Mouse (Mus musculus): ENCODE data around the gene Lima1.

Lima1 gene

GRCm38 (mm10) chr15:99859644-99860392 lies 15.4 kb downstream of the Lima1 start:
- ChIA-PET POLR2A (interaction anchor here in 2 of 4 experiments (0.6 to 21.7 kb wide), 10 partner anchors 4 to 135 kb away, joined by 3 to 444 read pairs (median 5); partner anchors contain the start of gene Lima1 (in 2 of the 2)), CTCF (interaction anchor here in 1 of 4 experiments (0.6 kb wide), 1 partner anchor 264 kb away, joined by 3 read pairs; no protein-coding TSS in a partner anchor)

GRCm38 (mm10) chr15:99857479-99857878 lies 17.8 kb downstream of the Lima1 start:
- ChIA-PET POLR2A (interaction anchor here in 3 of 4 experiments (0.6 to 21.7 kb wide), 27 partner anchors 9 to 309 kb away, joined by 3 to 444 read pairs (median 5); partner anchors contain the start of gene Lima1 (in 3 of the 3)), CTCF (interaction anchor here in 3 of 4 experiments (0.5 to 1.4 kb wide), 7 partner anchors 18 to 484 kb away, joined by 3 to 5 read pairs (median 4); no protein-coding TSS in a partner anchor)

GRCm38 (mm10) chr15:99855119-99855518 lies 20.1 kb downstream of the Lima1 start:
- ChIA-PET POLR2A (interaction anchor here in 3 of 4 experiments (0.7 to 21.7 kb wide), 14 partner anchors 8 to 137 kb away, joined by 3 to 444 read pairs (median 4); partner anchors contain the start of genes Lima1 (in 2 of the 3) and Gpd1 (in 1 of the 3)), CTCF (no interaction called here)

- ChIA-PET POLR2A (interaction anchor here in 3 of 4 experiments (0.6 to 21.7 kb wide), 21 partner anchors 8 to 1382 kb away, joined by 3 to 444 read pairs (median 3); partner anchors contain the start of gene Lima1 (in 2 of the 3)), CTCF (interaction anchor here in 2 of 4 experiments (0.6 to 0.9 kb wide), 3 partner anchors 12 to 37 kb away, joined by 3 to 7 read pairs (median 5); no protein-coding TSS in a partner anchor)
Observed at GRCm38 (mm10) chr15:99852606-99853237, 22.5 kb downstream of the Lima1 start.

GRCm38 (mm10) chr15:99850265-99850664 lies 25.0 kb downstream of the Lima1 start:
- CTCF ChIA-PET, result interaction anchor here in 3 of 4 experiments (0.6 to 0.8 kb wide), 3 partner anchors 39 to 237 kb away, joined by 3 to 4 read pairs (median 4); partner anchors contain the start of gene Cox14 (in 1 of the 3)
- POLR2A ChIA-PET, result interaction anchor here in 2 of 4 experiments (0.6 to 21.7 kb wide), 15 partner anchors 9 to 135 kb away, joined by 3 to 444 read pairs (median 5); partner anchors contain the start of gene Lima1 (in 1 of the 2)

GRCm38 (mm10) chr15:99847937-99848336 lies 27.3 kb downstream of the Lima1 start:
- ChIA-PET POLR2A (interaction anchor here in 3 of 4 experiments (0.6 to 21.7 kb wide), 24 partner anchors 7 to 169 kb away, joined by 3 to 444 read pairs (median 4); partner anchors contain the start of gene Lima1 (in 2 of the 3)), CTCF (interaction anchor here in 2 of 4 experiments (0.6 to 1.8 kb wide), 4 partner anchors 16 to 56 kb away, joined by 3 to 12 read pairs (median 4); no protein-coding TSS in a partner anchor)

DNA sequence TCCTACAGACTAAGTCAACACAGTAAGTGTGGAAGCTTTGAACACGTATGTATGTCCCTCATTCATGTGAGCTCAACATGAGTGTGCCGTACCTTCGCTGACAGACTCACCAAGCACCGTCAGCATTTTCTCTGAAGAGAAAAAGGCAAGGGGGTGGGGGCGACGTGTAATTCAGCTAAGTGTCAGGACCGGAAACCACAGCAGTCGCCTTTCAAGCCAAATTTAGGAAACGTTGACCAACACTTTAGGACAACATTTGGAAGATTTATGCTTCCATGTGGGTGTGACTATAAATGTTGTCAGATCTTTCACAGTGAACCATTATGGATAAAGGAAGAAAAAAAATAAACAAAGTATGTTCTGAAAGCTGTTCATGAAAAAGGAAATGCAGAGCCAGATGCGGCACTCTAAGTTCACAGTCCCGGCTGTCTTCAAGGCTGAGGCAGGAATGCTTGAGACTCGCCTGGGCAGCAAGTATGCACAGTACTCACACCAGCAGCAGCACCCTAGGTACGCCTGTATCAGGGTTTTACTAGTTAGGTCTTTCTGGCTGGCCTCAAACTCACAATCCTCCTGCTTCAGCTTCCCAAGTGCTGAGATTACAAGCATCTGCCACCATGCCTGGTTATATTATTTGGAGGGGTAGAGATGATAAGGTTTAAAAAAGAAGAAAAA lies 27.9 kb downstream of the Lima1 start:
- POLR2A ChIA-PET, result interaction anchor here in 3 of 4 experiments (0.6 to 21.7 kb wide), 20 partner anchors 8 to 125 kb away, joined by 3 to 444 read pairs (median 6); partner anchors contain the start of gene Lima1 (in 2 of the 3)
- CTCF ChIA-PET, result interaction anchor here in 3 of 4 experiments (0.6 to 1.8 kb wide), 3 partner anchors 32 to 169 kb away, joined by 3 to 12 read pairs (median 6); no protein-coding TSS in a partner anchor

DNA sequence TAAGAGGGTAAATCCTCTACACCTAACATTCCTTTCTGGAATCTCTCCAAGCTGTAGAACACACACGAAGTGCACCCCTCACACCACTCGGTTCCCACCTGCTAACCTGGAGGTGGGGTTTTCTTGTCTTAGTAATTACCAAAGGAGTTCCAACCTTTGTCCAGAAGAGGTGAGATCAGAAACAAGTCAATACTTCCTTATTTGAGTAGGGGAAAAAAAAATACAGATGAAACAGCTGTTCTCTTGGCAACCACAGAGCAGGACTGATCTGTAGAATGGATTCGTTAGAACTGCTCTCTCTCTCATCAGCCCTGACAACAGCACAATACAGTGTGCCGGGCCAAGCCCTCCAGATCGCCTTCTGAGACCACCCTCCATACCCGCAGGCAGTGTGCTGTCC lies 28.6 kb downstream of the Lima1 start:
- ChIA-PET POLR2A (interaction anchor here in 3 of 4 experiments (0.9 to 21.7 kb wide), 15 partner anchors 8 to 32 kb away, joined by 3 to 444 read pairs (median 6); partner anchors contain the start of gene Lima1 (in 2 of the 3)), CTCF (interaction anchor here in 1 of 4 experiments (0.6 kb wide), 1 partner anchor 169 kb away, joined by 3 read pairs; no protein-coding TSS in a partner anchor)

DNA sequence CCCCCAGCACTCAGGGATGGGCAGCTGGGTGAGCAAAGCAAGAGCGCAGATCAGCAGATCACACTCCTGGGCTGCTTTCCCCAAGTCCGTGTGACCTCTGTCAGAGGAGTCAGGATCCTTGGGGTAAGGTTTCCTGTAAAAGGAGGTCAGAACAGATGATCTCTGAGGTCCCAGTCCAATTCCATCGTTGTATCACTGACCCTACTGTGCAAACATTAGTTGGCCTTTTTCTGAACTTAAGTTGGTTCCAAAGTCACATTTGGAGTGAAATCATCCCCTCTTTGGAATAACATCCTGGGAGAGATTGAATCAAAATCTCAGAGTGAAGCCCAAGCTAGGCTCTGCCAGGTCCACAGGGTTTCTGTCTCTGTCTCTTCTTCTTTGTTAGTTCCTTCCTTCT lies 31.4 kb downstream of the Lima1 start:
- ChIA-PET POLR2A (interaction anchor here in 2 of 4 experiments (0.8 to 1.3 kb wide), 2 partner anchors 28 to 38 kb away, joined by 4 to 7 read pairs; no protein-coding TSS in a partner anchor), CTCF (interaction anchor here in 1 of 4 experiments (1.2 kb wide), 1 partner anchor 60 kb away, joined by 3 read pairs; no protein-coding TSS in a partner anchor)

DNA sequence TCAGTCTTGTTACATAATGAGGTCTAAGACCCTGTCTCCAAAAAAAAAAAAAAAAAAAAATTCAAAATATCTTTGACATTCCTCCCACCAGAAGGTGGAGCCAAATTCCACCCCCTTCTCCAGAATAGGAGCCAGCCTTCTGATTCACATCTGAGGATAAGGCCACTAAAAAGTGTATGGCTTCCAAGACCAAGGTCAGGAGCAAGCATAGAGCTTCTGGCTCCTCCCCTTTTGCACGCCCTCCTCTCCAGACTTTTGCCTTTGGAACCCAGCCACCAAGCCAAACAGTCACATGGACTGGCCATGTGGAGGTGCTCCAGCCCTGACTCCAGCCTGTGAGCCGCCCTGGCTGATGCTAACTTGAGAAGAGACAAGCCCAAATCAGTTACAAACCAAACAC lies 35.3 kb downstream of the Lima1 start:
- POLR2A ChIA-PET, result interaction anchor here in 3 of 4 experiments (0.6 to 9.4 kb wide), 69 partner anchors 8 to 1252 kb away, joined by 3 to 173 read pairs (median 5); partner anchors contain the start of genes Lima1 (in 3 of the 3), Cox14 (in 1 of the 3) and Tuba1c (in 1 of the 3)
- CTCF ChIA-PET, result interaction anchor here (0.5 to 2.3 kb wide), 24 partner anchors 9 to 1749 kb away, joined by 3 to 17 read pairs (median 5); no protein-coding TSS in a partner anchor

DNA sequence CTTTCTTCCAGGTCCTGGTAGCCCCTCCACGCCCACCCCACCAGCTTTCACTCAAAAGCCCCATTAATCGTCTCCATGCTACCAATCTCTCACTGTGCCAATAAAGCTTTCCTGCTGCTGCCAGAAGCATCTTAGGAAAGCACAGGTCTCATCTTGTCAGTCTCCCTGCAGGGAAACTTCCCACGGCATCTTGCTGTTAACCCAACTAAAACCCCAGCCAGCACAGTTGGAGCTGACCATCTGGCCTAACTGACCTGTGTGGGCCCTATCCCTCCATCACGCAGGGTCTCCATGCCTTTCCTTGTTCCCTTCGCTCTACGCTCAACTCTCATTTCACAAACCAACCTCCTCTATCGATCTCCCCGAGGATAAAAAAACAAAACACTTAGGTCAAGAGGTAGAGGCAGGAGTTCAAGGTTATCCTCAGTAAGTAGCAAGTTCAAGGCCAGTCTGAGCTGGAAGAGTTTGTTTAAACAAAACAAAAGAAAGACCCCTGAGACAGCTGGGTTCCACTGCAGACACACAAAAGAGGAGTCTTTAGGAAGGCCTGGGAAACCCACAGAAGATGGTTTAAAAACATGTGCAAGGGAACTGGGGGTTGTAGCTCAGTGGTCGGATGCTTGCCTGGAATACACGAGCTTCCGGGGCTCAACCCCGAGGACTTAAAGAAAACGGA lies 36.0 kb downstream of the Lima1 start:
- POLR2A ChIA-PET, result interaction anchor here (0.5 to 9.4 kb wide), 65 partner anchors 8 to 1008 kb away, joined by 3 to 173 read pairs (median 5); partner anchors contain the start of genes Lima1 (in 3 of the 4), Cox14 (in 1 of the 4) and Tuba1c (in 1 of the 4)

GRCm38 (mm10) chr15:99837561-99837960 lies 37.7 kb downstream of the Lima1 start:
- ChIA-PET CTCF (interaction anchor here in 1 of 4 experiments (0.5 to 1.4 kb wide), 5 partner anchors 9 to 192 kb away, joined by 3 to 5 read pairs (median 3); no protein-coding TSS in a partner anchor), POLR2A (interaction anchor here in 3 of 4 experiments (0.5 to 9.4 kb wide), 28 partner anchors 9 to 843 kb away, joined by 3 to 173 read pairs (median 5); partner anchors contain the start of gene Lima1 (in 2 of the 3))

More for the DNA sequence above, 36.0 kb downstream of the Lima1 start:
- CTCF ChIA-PET, result interaction anchor here (0.6 to 2.3 kb wide), 18 partner anchors 9 to 1204 kb away, joined by 3 to 17 read pairs (median 4); no protein-coding TSS in a partner anchor

DNA sequence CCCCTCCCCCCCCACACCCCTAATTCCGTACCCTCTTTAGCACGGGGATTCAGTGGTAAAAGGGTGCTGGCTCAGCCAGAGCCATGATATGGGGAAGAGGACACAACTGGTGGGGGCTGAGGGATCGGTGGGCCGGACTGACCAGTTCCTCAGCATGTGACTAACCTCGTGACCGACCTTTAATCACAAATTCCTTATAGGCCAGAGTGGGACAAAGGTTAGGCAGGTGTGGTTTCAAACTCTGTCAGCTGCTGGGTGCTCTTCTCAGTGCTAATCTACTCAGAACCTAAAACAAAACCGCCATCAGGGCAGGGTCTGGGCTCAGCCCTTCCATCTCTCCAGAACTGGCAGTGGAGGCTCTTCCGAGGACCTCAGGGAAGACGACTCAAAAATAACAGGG lies 40.1 kb downstream of the Lima1 start:
- CTCF ChIA-PET, result interaction anchor here in 1 of 4 experiments (1.0 kb wide), 1 partner anchor 110 kb away, joined by 3 read pairs; the partner anchor contains the start of gene Cox14

GRCm38 (mm10) chr15:99834681-99835080 lies 40.6 kb downstream of the Lima1 start:
- CTCF ChIA-PET, result interaction anchor here in 1 of 4 experiments (1.2 kb wide), 1 partner anchor 70 kb away, joined by 5 read pairs; no protein-coding TSS in a partner anchor
- POLR2A ChIA-PET, result interaction anchor here (0.5 to 9.4 kb wide), 17 partner anchors 8 to 58 kb away, joined by 3 to 173 read pairs (median 4); partner anchors contain the start of gene Lima1 (in 1 of the 4)

More for the DNA sequence above, 40.1 kb downstream of the Lima1 start:
- POLR2A ChIA-PET, result interaction anchor here (0.6 to 9.4 kb wide), 26 partner anchors 9 to 138 kb away, joined by 3 to 173 read pairs (median 3); partner anchors contain the start of gene Lima1 (in 1 of the 4)

DNA sequence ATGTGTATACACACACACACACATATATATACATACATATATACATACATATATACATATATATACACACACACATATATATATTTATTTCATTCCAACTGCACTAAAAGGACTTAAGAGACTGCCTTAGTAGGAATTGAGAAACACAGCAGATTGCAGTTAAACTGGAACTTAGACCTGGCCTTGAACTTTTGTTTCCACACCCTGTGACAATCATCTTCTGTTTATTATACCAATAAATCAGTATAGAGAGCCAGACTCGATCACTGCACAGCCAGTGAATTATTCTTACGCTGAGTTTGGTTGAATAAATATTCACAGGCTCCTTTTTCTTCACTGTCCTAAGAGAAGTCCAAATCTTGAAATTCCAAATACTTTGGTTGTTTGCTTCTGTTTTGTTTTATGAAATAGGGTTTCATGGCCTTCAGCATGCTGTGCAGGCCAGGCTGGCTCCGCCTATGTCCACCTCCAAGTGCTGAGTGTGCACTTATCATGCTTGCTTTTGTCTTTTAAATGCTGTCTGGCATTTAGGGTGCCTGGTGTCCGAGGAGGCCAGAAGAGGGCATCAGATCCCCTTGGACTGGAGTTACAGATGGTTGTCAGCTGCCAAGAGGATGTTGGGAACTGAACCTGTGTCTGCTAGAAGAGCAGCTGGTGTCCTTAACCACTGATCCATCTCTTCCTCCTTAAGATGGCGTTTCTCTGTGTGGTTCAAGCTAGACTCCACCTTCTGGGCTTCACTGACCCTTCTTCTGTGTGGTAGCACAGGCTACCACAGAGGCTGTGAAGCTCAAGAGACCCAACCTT lies 41.4 kb downstream of the Lima1 start:
- POLR2A ChIA-PET, result interaction anchor here in 3 of 4 experiments (0.5 to 9.4 kb wide), 12 partner anchors 8 to 313 kb away, joined by 3 to 173 read pairs (median 4); partner anchors contain the start of gene Lima1 (in 1 of the 3)
- CTCF ChIA-PET, result interaction anchor here in 1 of 4 experiments (1.2 kb wide), 1 partner anchor 71 kb away, joined by 5 read pairs; no protein-coding TSS in a partner anchor

Measured in embryonic stem cell, embryonic (primary cell).